Mouse (Mus musculus): ENCODE measurements around the gene Klhl29. TPM values are rescaled to one million over a fixed set of nuclear protein-coding genes. Genes with fewer than 3 reads are reported as not detected.

Klhl29 gene
- total RNA-seq, 2 experiments from 2014 or later, result 39.8 to 51.9 TPM

DNA sequence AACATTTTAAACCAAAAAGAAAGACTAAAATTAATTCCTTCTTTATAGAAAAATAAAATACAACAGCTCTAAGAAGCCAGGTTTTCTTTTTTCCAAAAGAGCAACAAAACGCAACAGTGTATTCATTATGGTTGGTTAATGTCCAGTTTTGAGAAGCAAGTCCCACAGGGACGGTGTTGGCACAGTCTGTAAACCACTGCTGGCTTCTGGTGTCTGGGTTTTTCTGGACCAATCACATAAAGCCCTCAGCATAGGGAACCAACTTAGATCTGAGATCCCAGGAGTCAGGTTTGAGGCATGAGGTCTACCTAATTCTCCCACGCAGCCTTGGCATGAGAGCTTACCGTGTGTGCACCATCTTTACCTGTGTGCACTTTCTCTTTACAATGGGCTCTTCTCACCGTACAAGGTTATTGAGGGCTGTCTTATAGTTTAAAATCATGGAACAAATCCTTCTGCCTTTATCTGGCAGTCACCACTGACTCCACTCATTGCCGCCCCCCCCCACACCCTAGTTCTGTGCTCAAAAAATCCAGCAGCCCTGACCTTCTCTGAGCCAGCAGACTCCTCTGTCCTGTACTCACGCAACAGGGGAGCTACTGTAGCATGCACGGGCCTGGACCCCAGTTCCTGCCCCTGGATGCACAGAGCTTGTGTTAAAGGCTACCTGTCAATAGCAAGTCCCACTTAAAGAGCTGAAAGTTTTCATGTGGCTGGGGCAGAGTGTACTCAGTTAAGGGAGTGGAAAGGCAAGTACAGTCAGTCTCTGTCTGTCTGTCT lies 132.7 kb downstream of the Klhl29 start:
- no peak for DNase-seq (ENCODE audit: low spot score in 2 of 2)
- intact Hi-C loops (cut with DNase I), result loop anchor here (10.0 kb wide), 1 partner anchor 132 kb away; the partner anchor contains the start of gene Klhl29

DNA sequence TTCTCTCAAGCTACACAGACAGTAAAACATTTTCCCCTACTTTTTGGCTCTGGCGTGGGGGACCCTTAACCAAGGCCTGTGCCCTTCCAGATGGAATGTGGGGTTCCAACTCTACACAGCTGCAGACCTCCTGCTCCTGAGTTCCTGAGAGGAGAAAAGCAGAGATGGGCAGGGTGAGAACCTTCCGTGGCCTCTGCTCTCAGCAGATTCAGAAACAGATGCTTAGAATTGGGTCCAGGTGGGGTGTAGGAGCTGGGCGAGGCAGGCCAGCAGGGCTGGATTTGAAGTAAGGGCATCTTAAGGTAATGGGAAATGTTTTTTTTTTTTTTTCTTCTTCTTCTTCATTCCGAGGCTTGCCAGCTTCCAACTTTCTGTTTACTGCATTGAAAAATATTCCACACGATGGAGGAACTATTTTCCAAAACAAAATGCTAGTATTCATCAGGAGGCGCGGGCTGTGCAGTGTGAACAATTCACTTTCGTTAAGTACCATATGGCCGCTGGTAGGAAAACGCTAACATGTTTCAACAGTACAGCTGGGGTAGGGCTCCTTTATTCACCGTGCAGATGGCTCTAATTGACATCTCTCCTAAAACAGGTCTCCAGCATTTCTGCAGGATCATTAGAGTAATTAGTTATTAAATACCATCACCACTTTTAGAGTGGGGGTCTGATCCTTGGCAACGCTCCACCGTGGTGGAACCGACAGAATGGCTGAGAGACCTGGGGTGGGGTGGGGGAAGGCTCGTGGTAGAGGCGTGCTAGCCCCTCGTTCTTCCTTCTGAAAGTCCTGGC lies 135.8 kb downstream of the Klhl29 start:
- intact Hi-C loops (cut with DNase I), result loop anchor here (10.0 kb wide), 1 partner anchor 135 kb away; the partner anchor contains the start of gene Klhl29
- DNase-seq (ENCODE audit: low spot score in 2 of 2), result no peak

DNA sequence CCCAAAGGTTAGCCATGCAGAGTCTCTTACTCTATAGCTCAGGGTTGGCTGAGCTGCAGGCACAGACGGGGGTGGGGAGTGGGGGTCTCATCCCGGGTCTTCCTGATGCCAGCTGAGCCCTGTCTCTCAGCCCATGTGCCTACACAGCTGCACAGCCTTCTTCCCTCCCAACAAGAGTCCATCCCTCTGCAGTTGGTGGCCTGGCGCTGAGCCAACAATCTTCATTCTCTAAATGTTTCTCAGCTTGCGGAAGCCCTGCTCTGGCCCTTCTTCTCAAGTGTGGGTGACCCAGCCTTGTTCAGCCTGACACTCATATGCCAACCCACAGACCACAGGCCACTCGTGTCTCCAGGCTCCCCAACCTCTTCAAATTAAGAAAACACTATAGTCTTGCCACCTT lies 138.4 kb downstream of the Klhl29 start:
- intact Hi-C loops (cut with DNase I), result no loop called here
- no peak for DNase-seq (ENCODE audit: low spot score in 2 of 2)

DNA sequence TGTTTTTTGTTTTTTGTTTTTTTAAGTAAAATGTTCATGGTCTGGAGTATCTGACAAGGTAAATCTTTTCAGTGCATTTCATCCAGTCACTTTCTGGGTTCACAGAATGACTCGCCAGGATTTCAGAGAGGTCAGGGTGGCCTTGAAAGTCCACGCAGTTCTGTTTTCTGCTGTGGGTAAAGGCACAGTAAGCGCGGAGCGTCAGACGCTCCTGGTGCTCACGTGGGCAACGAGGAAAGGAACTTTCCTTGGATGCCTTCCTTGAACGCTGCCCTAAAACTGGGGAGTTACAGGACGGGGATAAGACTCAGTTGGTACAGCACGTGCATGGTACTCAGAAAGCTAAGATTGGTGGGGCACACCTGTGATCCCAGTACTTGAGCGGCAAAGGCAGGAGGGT lies 139.9 kb downstream of the Klhl29 start:
- intact Hi-C loops (cut with DNase I), result no loop called here
- no peak for DNase-seq (ENCODE audit: low spot score in 2 of 2)

DNA sequence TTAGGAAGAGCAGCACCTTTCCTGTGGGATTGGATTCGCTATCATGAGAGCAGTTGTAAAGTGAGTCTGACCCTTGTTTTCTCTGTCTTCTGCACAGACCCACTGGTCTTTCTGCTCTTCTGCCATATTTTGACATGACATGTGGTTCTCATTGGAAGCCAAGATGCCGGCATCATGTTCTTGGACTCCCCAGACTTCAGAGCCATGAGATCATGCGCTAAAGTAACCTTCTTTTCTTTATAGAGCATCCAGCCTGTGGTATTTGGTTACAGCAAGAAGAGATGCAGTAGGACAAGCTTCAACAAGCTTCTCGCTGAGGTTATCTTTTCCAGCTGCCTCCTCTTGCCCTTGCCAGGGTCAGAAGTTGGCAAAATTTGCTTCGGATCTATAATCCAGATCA lies 145.0 kb downstream of the Klhl29 start:
- DNase-seq (ENCODE audit: low spot score in 2 of 2), result no peak
- intact Hi-C loops (cut with DNase I), result no loop called here

DNA sequence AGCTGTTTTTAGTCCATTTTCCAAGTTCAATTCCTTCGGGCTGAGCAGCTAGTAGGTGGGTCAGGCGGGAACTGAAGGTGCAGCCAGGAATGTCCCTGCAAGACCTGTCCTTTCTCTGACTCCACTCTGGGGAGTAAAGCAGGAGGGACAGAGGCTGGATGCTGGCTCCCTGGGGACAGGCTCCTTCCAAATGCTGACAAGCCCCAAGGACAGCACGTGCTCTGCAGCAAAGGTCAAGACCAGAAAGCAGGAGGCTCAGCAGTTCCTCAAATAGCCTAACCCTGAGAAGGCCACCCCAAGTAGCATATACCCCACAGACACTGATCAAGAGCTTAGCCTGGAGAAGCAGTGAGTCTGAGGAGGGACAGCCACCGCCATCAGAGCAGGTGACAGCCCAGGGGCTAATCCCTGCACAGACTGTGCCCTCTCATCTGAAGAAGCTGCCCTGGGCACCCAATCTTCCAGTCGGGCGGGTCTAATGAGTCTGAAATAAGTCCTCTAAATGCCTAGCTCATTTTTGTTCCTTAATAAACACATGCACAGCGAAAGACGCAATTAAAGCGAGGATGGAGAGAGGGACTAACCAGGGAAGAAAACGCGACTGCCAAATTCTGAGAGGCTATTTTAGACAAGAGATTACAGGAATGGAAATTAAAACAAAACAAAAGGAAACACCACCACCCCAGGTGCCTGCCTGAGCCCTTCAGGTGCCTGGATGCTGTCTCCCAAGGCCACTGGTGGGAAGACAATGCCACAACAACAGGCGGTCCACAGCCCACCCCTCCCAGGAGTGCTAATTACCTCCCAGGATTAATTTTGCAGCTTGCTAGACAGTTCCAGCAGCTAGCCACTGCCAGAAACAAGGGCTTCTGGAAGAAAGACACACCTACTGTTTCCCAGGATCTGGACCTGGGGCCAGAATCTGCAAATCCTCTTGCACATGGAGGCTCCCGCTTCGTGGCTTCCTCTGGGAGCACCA lies 148.5 kb downstream of the Klhl29 start:
- no peak for DNase-seq (ENCODE audit: low spot score in 2 of 2)
- intact Hi-C loops (cut with DNase I), result no loop called here

DNA sequence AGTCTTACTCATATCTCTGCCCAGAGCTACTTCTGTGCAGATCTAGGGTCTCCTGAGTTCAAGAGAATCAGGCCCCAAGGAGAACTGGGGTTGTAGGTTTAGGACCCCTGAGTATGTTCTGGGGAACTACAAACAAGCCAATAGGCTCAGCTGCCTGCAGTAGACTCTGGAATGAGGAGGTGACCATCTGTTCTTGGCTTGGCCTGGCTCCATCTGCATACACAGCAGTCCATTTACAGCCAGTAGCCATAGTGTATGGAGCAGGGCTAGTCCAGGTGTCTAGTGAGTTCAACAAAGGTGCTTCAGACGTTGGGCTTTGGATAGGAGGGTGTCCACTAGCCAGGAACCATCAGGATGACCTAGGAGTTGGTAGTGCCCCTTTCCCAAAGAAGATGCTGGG lies 151.9 kb downstream of the Klhl29 start:
- intact Hi-C loops (cut with DNase I), result no loop called here
- no peak for DNase-seq (ENCODE audit: low spot score in 2 of 2)

DNA sequence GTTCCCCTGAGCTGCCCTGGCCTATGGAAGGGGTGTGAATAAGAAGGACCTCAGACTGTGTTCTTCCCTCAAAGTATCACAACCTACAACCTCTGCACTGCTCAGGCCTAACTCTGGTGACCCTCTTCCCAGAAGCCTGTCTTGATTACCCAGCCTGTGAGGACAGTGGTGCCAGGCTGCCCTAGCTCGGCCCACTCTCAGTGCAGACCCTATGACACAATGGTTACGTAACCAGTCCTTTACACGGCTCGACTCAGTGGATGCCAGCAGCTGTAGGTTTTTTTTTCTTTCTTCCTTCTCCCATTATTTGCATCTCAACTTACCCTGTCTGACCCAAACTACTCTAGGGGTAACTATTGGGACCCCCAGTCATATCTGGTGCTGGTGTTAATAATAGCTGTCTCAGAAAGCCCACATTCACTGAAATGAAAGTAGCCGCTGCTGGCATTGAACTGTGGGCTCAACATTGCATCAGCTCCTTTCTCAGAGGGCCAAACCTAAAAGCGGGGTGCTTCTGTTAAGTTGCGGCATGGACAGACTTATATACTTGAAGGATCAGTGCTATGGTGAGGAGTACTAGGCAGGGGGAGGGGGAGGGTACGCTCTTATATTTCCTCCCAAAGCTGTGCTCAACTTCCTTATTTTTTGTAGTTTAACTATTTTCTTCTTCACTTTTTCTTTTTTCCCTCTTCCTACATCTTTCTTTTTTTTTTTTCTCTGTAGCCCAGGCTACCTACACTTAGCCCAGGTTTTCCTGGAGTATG lies 152.9 kb downstream of the Klhl29 start:
- DNase-seq (ENCODE audit: low spot score in 2 of 2), result no peak
- intact Hi-C loops (cut with DNase I), result no loop called here

DNA sequence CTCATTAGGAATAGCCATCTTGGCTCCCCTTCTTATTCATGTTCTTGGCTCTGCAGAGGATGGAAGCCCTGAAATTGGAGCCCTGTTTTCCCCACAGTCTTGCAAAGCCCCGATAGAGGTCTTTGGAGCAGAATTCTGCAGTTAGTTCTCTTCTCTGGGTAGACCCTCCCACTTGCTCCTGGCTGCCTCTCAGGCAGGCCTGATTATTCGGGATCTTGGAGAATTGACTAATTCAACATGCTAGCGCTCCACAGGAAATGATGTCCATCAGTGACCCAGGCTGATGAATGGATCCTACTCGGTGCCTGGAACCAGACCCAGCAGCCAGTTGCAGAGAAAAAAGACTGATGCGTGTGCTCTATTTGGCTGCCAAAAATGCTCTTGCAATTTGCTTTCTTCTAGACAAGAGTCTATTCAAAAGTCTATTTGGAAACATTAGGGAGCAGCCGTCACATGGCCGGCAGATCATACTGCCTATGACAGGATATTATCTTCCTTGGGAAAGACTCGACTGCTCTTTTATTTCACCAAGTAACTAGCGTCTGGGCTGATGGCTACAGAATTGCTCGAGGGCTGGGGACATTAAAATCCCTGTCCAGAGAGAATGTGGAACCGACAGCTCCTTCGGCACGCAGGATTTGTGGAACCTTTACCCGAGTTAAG lies 155.4 kb downstream of the Klhl29 start:
- DNase-seq (ENCODE audit: low spot score in 2 of 2), result no peak
- intact Hi-C loops (cut with DNase I), result no loop called here

DNA sequence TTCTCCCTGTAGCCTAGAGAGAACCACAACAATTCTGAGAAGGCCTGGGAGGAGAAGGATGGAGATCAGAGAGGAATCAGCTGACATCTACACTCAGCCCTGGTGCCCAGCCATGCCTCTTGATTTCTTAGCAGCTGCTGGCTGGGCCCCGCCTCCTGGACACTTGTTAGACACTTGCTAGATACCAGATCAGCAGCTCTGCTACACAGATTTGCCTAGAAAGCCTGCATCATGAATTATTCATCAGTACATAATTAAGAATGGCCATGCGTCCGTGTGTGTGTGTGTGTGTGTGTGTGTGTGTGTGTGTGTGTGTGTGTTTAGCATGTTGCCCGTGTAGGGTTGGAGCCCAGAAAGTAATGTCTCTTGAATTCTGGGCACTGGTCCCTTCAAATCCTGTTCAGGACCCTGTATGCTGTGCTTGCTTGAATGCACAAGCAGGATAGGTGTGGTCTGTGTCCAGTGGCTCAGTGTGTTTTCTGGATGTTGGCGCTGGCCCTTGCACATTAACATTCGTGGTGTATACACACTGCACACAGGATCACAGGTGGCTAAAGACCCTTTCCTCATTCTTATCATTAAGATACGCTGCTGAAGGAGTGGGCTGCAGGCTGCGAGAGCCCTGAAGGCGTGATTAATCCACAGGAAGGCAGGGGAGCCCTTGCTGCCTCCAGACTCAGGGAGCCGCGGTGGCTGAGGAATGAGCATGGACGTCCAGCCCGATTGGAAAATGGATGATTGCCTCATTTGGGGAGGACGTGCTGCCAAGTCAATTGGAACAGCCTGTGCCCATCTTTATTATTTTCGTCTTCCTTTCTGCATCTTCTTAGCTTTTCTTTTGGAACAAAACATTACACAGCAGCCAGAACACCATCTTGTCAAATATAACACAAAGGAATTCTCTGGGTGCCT lies 159.4 kb downstream of the Klhl29 start:
- DNase-seq (ENCODE audit: low spot score in 2 of 2), result no peak
- intact Hi-C loops (cut with DNase I), result no loop called here

DNA sequence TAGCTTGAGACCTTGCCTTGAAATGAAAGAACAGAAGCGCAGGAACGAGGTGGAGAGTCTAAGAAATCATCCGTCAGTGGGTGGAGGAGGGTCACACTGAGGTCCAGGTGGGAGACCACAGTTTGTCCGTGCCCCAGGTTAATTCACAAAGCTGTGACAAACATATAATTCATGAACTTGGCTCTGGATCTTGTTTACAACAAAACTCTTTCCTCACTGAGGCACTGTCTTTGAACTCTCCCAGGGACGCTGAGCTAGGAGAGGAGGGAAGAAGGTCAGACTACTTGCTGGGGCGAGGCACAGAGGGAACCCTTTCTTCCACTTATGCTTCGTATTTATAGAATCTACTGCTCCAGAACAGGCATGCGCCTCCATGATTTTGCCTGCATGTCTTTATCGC lies 161.2 kb downstream of the Klhl29 start:
- intact Hi-C loops (cut with DNase I), result loop anchor here (5.0 kb wide), 2 partner anchors 38 to 52 kb away; no protein-coding TSS in a partner anchor
- no peak for DNase-seq (ENCODE audit: low spot score in 2 of 2)

DNA sequence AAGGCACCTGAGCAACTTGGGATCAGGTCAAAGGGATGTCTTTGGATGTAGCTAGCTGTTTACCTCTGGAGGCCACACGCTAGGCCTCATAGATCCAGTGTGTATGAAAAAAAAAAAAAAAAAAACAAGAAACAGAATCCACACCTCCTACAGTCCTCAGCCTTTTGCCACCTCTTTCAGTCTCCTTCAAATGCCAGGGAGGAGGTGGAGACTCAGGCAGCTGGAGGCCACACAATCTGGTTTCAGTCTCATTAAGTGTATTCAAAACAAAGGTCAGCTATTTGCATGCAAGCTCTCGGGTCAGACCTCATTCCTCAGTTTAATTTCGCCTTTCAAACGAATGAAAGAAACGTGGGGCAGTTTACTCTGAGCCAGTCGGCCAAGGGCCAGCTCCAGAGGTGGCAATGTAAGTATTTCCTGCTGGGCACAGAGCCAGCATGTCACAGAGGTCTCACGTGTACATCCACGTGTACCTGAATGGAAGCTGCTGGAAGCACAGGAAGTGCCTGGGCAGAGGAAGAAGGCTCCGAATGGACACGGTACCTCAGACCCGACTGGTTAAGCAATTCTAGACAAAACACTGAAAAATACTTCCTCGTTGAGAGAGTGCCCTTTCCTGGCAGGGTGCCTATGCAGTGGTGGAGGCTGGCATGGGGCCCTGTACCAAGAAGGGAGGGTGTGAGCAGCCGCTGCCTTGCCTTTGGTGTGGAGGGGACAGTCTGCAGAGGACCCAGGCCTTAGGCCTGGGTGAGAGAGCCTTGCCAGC lies 162.0 kb downstream of the Klhl29 start:
- intact Hi-C loops (cut with DNase I), result loop anchor here (5.0 kb wide), 2 partner anchors 39 to 51 kb away; no protein-coding TSS in a partner anchor
- peak; percentile 58 to 64 for DNase-seq (ENCODE audit: low spot score in 2 of 2)

DNA sequence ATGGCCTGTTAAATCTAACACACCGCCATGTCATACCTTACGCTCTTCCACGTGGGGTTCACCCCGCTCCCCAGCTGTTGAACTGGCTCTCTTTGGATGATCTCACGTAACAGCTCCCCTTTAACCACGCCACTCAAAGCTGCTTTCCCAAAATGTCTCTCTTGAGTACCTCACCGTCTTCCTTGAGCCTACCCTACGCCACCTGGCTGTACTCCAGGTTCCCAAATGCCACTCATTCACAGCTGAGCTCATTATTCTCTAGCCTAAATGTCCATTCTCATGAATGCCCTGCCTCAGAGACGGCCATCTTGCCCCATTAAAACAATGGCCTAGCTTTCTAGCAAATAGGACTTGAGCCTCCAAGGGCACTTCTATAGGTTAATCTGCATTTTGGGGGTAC lies 163.6 kb downstream of the Klhl29 start:
- no peak for DNase-seq (ENCODE audit: low spot score in 2 of 2)
- intact Hi-C loops (cut with DNase I), result loop anchor here (5.0 kb wide), 2 partner anchors 40 to 50 kb away; no protein-coding TSS in a partner anchor

DNA sequence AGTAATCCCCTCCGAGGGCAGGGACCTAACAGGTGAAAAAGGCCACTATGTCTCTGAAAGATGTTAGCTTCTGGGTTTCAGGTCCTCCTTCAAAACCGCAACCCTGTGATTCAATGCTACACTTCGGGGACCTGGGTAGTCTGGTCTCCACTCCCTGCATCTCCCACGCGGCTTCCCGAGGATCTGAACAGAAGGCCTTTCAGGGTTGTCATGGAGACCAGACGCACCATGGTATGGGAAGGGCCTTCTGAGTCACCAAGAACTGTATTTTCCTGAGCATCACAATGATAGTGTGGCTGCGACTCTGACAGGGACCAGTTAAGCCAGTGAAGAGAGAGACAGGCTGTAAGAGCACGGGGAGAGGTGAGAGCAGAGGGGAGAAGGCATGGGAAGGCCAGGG lies 164.7 kb downstream of the Klhl29 start:
- intact Hi-C loops (cut with DNase I), result loop anchor here (5.0 kb wide), 2 partner anchors 42 to 48 kb away; no protein-coding TSS in a partner anchor
- peak; percentile 71 to 76 for DNase-seq (ENCODE audit: low spot score in 2 of 2)

DNA sequence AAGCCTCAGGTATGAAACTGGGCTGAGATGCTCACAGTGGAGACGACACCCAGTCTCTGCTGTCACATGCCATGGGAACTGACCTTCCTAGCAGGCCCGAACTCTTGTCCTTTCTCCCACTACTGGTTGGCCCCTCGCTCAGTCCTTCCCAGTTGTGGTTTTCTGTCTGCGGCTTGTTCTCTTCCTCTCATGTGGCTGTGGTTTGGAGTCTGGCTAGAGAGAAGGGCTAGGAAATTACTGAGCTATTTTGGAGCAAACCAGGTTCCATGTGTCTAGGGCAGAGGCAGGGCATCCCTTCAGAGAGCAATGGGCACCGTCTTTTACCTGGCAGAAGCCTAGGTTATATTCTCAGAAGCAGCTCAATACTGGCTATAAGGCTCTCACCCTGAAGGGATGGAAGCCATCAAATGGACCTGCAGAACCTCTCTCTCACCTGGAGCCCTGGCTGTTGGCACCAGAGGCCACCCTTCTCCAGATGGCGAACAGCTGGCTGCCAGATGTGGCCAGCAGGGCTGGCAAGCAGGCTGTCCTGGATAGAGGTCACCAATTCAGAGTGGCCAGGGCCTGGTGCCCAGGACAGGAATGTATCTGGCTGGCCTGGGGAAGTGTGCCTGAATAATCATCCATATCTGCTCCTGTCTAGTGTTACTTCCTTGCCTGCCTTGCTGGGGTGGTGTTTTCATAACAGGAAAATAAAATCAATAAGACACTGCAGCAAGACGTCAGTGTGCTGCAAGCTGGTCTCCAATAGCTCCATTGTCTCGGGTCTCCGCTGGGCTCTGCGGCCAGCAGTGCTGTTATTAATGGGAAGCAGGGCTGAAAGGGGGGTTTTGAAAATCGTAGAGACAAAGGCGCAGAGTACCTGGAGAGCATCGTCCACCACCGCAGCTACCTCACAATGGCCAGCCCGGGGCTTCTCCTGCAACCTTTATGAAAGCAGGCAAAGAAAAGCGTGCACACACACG lies 167.3 kb downstream of the Klhl29 start:
- DNase-seq (ENCODE audit: low spot score in 2 of 2), result no peak
- intact Hi-C loops (cut with DNase I), result no loop called here

All from left cerebral cortex, postnatal 36 days (tissue).